Mouse (Mus musculus) adrenal gland, postnatal 36 days (tissue): Measurements from ENCODE around the gene Fbrs. TPM values are rescaled to one million over a fixed set of nuclear protein-coding genes. Genes with fewer than 3 reads are reported as not detected.

Source experiments
- DNase-seq, 2 experiments: peaks; one replicate each; pipeline ENCODE4 v3.0.0; 2021; ENCODE audit warnings: mixed read lengths in 1 of 2
- microRNA-seq: library from miRNA; unstranded; fragments of <30 nt; microRNA quantifications from one replicate; pipeline ENCODE4 v1.2.0, GENCODE M21; 2021
- total RNA-seq, 2 experiments: library from RNA; stranded (reverse); gene quantifications; 2 replicates each; pipeline ENCODE4 v1.2.3; 2021

Fbrs gene
- total RNA-seq, 2 experiments from 2014 or later = 56.5 to 66.7 TPM

GRCm38 (mm10) chr7:127519284-127519683 lies 40.3 kb downstream of the Fbrs start, which contains the start of gene Gm42715:
Gene Gm42715 (plus strand): TSS chr7:127519584.
- no peak for DNase-seq

Small RNA genes within 50 kb of the gene (microRNA-seq; reads per million reads assigned to microRNA genes)
- not detected for gene Gm47278
- not detected for gene Mir7060

Other genes starting within 250 kb of the Fbrs start
- gene Zfp553, start 246.1 kb upstream of the Fbrs start, total RNA-seq = 10 to 100 TPM; 10.1 to 11.9 TPM
- 1 to 10 TPM; 5.6 to 7.9 TPM for gene Sept1, start 246.1 kb upstream of the Fbrs start, total RNA-seq
- gene Zfp771, start 234.9 kb upstream of the Fbrs start, total RNA-seq = 10 to 100 TPM; 28.0 to 34.2 TPM
- gene Dctpp1, start 218.5 kb upstream of the Fbrs start, total RNA-seq = 10 to 100 TPM; 27.8 to 49.1 TPM
- 100 to 1,000 TPM in 1 of 2 experiments, 10 to 100 TPM in 1; 65.9 to 128 TPM for gene Sephs2, start 205.1 kb upstream of the Fbrs start, total RNA-seq
- 1 to 10 TPM; 1.1 to 1.8 TPM for gene Itgal, start 182.9 kb upstream of the Fbrs start, total RNA-seq
- 10 to 100 TPM; 25.9 to 26.1 TPM for gene Zfp768, start 133.6 kb upstream of the Fbrs start, total RNA-seq
- gene Zfp747, start 103.1 kb upstream of the Fbrs start, total RNA-seq = 10 to 100 TPM; 10.7 to 12.2 TPM
- 1 to 10 TPM; 4.7 to 5.2 TPM for gene 9130019O22Rik, start 92.0 kb upstream of the Fbrs start, total RNA-seq
- gene E430018J23Rik, start 85.6 kb upstream of the Fbrs start, total RNA-seq = 1 to 10 TPM; 8.7 to 9.9 TPM
- 1 to 10 TPM; 6.4 to 7.9 TPM for gene Zfp764, start 72.4 kb upstream of the Fbrs start, total RNA-seq
- 10 to 100 TPM; 12.7 to 12.8 TPM for gene Zfp688, start 57.1 kb upstream of the Fbrs start, total RNA-seq
- 1 to 10 TPM; 3.8 to 4.4 TPM for gene Zfp689, start 30.0 kb upstream of the Fbrs start, total RNA-seq
- 10 to 100 TPM; 44.3 to 48.3 TPM for gene Prr14, start 19.6 kb upstream of the Fbrs start, total RNA-seq
- 10 to 100 TPM; 83.6 to 95.9 TPM for gene Srcap, start 32.8 kb downstream of the Fbrs start, total RNA-seq
- gene Gm42715, start 40.4 kb downstream of the Fbrs start, total RNA-seq = 10 to 100 TPM; 19.6 to 20.2 TPM
- not detected for gene Tmem265, start 82.2 kb downstream of the Fbrs start, total RNA-seq
- 10 to 100 TPM; 35.4 to 43.1 TPM for gene Phkg2, start 94.1 kb downstream of the Fbrs start, total RNA-seq
- gene Ccdc189, start 109.4 kb downstream of the Fbrs start, total RNA-seq = 1 to 10 TPM; 7.0 to 7.8 TPM
- gene Rnf40, start 109.6 kb downstream of the Fbrs start, total RNA-seq = 10 to 100 TPM; 55.8 to 60.8 TPM
- 10 to 100 TPM; 19.7 to 20.6 TPM for gene Zfp629, start 136.6 kb downstream of the Fbrs start, total RNA-seq
- gene Bcl7c, start 229.7 kb downstream of the Fbrs start, total RNA-seq = 100 to 1,000 TPM in 1 of 2 experiments, 10 to 100 TPM in 1; 63.6 to 103 TPM
- gene Ctf1, start 233.5 kb downstream of the Fbrs start, total RNA-seq = 1 to 10 TPM; 3.2 to 4.2 TPM